Mouse (Mus musculus) midbrain, embryonic 15.5 days (tissue): ENCODE results near the gene Gas2l2. TPM values are rescaled to one million over a fixed set of nuclear protein-coding genes. Genes with fewer than 3 reads are reported as not detected.

Experiments
- ATAC-seq: fragments of 200-750 bp; cut with Nextera tagmentation; replicated peaks from 2 replicates; pipeline ENCODE4 v1.8.0; 2017; ENCODE audit warnings: moderate TSS enrichment
- H3K27ac ChIP-seq: fragments of 300-500 bp; sonication (generic); 2 replicates; pipeline ENCODE4 v1.5.1; 2015; ENCODE audit warnings: mild to moderate bottlenecking, inconsistent platforms
- H3K27me3 ChIP-seq: fragments of 300-500 bp; sonication (generic); replicated peaks from 2 replicates; pipeline ENCODE4 v1.6.1; 2015; ENCODE audit warnings: inconsistent platforms
- H3K36me3 ChIP-seq: fragments of 300-500 bp; sonication (generic); replicated peaks from 2 replicates; pipeline ENCODE4 v1.6.1; 2015; ENCODE audit warnings: inconsistent platforms
- H3K4me1 ChIP-seq: fragments of 300-500 bp; sonication (generic); 2 replicates; pipeline ENCODE4 v1.6.1; 2015; ENCODE audit warnings: inconsistent platforms
- H3K4me2 ChIP-seq: fragments of 300-500 bp; sonication (generic); 2 replicates; pipeline ENCODE4 v1.6.1; 2015; ENCODE audit warnings: inconsistent platforms, mild to moderate bottlenecking, moderate library complexity
- H3K4me3 ChIP-seq: fragments of 300-500 bp; sonication (generic); 2 replicates; pipeline ENCODE4 v1.5.1; 2015; ENCODE audit warnings: mild to moderate bottlenecking, inconsistent platforms
- H3K9ac ChIP-seq: fragments of 300-500 bp; sonication (generic); 2 replicates; pipeline ENCODE4 v1.6.1; 2015; ENCODE audit warnings: mild to moderate bottlenecking, inconsistent platforms
- H3K9me3 ChIP-seq: fragments of 300-500 bp; sonication (generic); 2 replicates; pipeline ENCODE4 v1.6.1; 2016; ENCODE audit warnings: inconsistent platforms
- WGBS: fragments of 180-500 bp; shearing (Covaris S2); methylation state at CpG from one replicate; pipeline ENCODE4 v1.1.7; 2015; ENCODE audit warnings: mixed read lengths; 5-methylcytosine and 5-hydroxymethylcytosine counted together
- polyA plus RNA-seq: library from polyadenylated mRNA; unstranded; fragments of >200 nt; fragmentation: Nextera tagmentation; extraction: Ambion mirVana; gene quantifications from 2 replicates; pipeline ENCODE4 v1.2.1, GENCODE M21; 2015

Gene Gas2l2
- 0.36 and 0.54 TPM in 2 replicates for polyA plus RNA-seq

DNA sequence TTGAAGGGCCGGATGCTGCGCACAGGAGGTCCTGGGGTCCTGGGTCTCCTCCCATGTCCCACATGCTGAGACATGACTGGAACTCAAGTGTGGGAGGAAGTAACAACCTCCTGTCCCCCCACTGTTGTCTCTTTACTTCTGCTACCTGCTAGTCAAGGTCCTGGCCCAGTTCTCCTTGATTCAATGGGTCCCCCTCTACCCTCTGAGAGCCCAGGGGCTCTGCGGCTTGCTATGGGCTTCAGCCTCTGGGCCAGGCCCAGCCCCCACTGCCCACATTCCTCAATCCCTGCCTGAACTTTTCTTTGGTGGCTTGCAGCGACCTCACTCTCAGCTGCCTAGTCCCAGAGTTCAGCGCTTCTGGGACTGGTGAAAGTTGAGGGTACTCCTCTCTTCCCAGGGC, at the start of gene Gas2l2:
Gas2l2 (minus strand) TSS at position 101 of the 400 bp plus-strand sequence.
- no peaks in the 10 kb centered on the region for H3K4me1 ChIP-seq

DNA sequence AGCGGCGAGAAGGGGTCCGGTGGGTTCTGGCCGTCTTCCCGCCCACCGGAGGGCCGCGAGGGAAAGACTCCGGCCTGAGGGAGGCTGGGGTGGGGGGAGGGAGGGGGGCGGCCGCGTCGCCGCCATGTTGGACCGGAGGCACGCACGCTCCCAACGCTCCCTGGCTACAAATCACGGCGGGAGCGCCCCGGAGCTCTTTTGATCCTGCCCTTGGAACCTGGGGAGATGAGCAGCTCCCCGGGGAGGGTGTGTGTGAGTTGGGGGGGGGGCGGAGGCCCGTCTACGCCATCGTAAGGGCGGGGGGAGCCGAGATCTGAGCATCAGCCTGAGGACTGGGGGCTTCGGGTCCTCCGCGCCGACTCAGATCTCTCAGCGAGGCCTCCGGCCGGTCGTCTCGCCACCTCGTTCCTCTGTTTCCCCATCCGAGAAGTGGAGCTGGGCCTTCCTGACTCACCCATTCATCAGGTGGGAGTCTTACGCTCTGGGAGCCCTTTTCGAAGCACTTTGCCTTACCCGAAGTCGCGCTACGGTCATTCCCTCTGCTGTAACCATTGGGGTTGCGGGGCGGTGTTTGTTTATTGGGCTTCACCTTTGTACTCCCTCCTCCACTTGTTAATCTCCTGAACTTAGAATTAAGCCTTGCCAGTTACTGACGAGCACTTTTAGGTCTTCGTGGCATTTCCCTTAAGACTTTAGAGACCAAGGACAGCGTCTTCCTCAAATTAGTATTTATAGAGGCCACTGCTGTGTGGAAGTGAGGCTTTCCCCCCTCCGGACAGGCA, 44.2 kb upstream of the Gas2l2 start:
- Histone ChIP-seq H3K27me3 (peaks cover 7% of the 10 kb centered on the region; the same call in 1 of the 2 replicates), H3K27ac (peak overlapping the region; percentile 99), H3K36me3 (no peaks in the 10 kb centered on the region), H3K4me2 (peak overlapping the region; percentile 75), H3K9ac (peak overlapping the region; percentile 94), H3K4me3 (peak overlapping the region; percentile 98), H3K4me1 (peaks cover 27% of the 10 kb centered on the region), H3K9me3 (no peaks in the 10 kb centered on the region)
- peak; percentile 89 for ATAC-seq
- under 1% methylated on average over 51 of the region's 52 CpGs for WGBS

More for the DNA sequence above, at the start of gene Gas2l2:
- Histone ChIP-seq H3K9ac (no peak within 1 kb of the TSS), H3K4me3 (no peak within 1 kb of the TSS), H3K4me2 (no peak within 1 kb of the TSS), H3K9me3 (no peaks in the 10 kb centered on the region), H3K27me3 (peaks cover 16% of the 10 kb centered on the region; the same call in 1 of the 2 replicates), H3K27ac (no peak within 1 kb of the TSS), H3K36me3 (no peaks in the 10 kb centered on the region)
- 52% methylated on average over 5 of the region's 5 CpGs for WGBS
- no peak for ATAC-seq

DNA sequence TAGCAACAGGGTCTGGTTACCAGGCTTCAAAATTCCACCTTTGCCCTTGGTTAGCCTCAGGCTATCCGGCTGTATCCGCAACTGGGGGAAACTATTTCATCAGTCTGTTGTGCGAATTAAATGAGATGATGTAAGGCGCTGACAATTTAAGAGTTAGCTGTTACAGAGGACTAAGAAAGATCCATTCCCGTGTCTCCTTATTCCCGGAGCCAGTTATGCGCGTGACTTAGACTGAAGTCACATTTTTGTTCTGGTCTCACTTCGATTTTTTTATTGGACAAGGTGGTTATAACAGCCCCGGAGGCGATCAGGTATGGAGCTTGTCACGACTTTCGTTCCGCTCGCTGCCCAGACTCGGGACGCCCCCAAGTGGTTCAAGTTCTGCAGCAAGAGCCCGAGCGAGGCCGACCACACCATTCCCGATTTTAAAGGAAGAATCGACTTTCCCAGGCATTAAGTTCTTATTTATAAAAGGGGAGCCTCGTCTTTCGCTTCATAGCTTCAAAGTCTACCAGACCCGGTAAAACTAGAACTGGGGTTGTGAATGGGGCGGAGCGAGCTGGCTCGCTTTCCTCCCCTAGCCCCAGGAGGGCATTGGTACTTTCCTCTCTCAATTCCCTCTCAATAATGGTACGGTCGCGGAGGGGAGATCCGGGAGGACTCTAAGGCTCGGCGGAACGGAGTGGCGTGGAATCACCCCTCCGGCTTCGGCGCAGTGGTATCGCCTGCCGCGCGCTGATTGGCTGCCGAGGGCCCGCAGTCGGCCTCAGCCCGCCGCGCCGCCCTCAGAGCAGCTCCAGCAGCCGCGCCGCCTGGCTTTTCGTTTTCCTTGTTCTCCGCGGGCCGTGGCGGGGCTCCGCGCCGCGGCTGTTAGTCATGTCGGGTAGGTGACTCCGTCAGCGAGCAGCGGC, 43.3 kb upstream of the Gas2l2 start, which contains the start of gene Taf15:
Taf15 (plus strand) TSS at position 763 of the 911 bp plus-strand sequence.
- Histone ChIP-seq H3K27ac (peak within 1 kb of the TSS; percentile 99), H3K27me3 (peaks cover 7% of the 10 kb centered on the region; the same call in 1 of the 2 replicates), H3K9me3 (no peaks in the 10 kb centered on the region), H3K4me2 (peak within 1 kb of the TSS; percentile 75), H3K36me3 (no peaks in the 10 kb centered on the region), H3K4me3 (peak within 1 kb of the TSS; percentile 98), H3K4me1 (peaks cover 27% of the 10 kb centered on the region), H3K9ac (peak within 1 kb of the TSS; percentile 94)
- ATAC-seq, result peak; percentile 99
- WGBS, result under 1% methylated on average over 66 of the region's 66 CpGs

DNA sequence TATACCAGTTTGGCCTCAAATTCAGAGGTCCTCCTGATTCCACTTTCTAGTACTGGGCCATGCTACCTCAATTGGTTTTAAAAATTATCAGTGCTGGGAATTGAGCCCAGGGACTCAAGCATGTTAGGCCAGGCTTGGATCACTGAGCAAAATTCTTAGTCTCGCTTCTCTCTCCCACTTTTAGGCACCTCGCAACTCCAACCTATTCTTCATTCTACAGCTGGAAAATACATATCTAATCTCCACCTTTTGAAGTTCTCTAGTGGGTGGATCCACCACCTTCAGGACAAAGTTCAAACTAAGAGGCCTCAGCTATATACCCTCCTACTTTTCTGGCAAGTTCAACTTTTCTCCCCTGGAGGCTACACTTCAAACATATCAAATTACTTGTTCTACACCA, 42.5 kb upstream of the Gas2l2 start:
- no peak overlapping the region for H3K27ac ChIP-seq
- 92% methylated on average over 2 of the region's 2 CpGs for WGBS
- peak overlapping the region; percentile 98 for H3K4me3 ChIP-seq
- no peak overlapping the region for H3K9ac ChIP-seq
- H3K36me3 ChIP-seq, result no peaks in the 10 kb centered on the region
- ATAC-seq, result no peak
- peaks cover 27% of the 10 kb centered on the region for H3K4me1 ChIP-seq
- peaks cover 7% of the 10 kb centered on the region; the same call in 1 of the 2 replicates for H3K27me3 ChIP-seq
- no peaks in the 10 kb centered on the region for H3K9me3 ChIP-seq
- H3K4me2 ChIP-seq, result peak overlapping the region; percentile 75

DNA sequence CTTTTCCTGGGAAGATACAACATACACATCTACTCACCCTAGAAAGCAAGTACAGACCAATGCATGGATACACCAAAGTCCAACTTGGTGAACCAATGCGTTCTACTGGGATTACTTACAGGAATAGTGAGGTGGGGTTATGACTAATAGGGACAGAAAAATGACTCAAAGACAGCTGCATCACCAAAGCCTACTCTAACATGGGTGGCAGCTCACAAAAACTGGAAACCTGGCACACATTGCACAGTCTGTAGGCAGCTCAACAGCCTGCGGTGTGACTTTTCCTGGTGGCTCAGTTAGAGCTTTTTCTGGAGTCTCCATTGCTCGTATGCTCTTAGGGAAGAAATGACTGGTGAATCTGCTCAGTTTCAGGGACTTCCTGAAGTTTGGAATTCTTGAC, 39.5 kb upstream of the Gas2l2 start:
- no peaks in the 10 kb centered on the region for H3K9me3 ChIP-seq
- ATAC-seq, result no peak
- H3K36me3 ChIP-seq, result no peaks in the 10 kb centered on the region
- no peak overlapping the region for H3K4me3 ChIP-seq
- no peak overlapping the region for H3K4me2 ChIP-seq
- H3K27ac ChIP-seq, result no peak overlapping the region
- H3K27me3 ChIP-seq, result peaks cover 19% of the 10 kb centered on the region
- H3K4me1 ChIP-seq, result peaks cover 6% of the 10 kb centered on the region
- WGBS, result 96% methylated on average over 3 of the region's 3 CpGs
- no peak overlapping the region for H3K9ac ChIP-seq

DNA sequence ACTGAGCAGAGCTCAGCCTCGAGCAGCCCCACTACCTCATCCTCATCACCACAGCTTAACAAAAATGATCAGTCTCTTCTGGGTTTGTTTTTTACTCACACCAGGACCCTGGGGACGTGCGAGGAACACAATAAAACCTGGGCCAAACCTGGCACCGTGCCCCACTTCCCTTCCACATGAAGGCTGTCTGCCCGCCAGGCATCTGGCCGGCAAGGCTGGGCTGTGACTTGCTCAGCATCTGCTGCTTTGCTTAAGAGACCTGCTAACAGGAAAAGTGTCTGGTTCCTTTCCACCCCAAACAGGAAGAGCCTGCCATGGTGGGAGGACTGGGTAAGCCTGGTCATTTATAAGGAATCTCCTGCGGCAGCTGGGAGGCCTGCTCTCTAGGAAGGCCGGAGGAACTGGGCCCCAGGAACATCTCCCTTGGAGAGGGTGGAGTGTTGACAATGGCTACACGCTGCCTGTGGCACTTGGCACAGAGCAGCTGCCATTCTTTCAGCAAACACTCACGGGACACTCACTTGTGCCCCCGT, 37.9 kb upstream of the Gas2l2 start:
- Histone ChIP-seq H3K9ac (no peak overlapping the region), H3K27me3 (peaks cover 29% of the 10 kb centered on the region), H3K4me1 (peaks cover 16% of the 10 kb centered on the region), H3K4me3 (no peak overlapping the region), H3K36me3 (no peaks in the 10 kb centered on the region), H3K4me2 (no peak overlapping the region), H3K9me3 (no peaks in the 10 kb centered on the region), H3K27ac (no peak overlapping the region)
- 56% methylated on average over 11 of the region's 11 CpGs for WGBS
- no peak for ATAC-seq

DNA sequence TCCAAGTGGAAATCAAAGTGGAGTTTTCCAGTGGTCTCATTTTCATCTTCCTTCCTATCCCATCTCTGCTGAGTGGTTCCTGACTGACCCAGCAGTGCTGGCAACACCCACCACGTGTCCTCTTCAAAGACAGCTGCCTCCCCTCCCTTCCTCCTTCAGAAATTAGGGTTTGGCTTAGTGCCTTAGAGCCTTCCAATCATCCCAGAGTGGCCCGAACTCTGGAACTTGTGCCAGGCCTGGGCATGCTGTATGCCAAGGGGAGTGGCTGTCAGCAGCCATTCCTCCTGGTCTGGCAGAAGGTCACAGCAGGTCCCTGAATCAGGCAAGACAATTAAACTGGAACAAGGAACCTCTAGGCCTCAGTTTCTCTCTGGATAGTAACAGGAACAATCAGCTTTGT, 36.7 kb upstream of the Gas2l2 start:
- H3K27me3 ChIP-seq, result peaks cover 33% of the 10 kb centered on the region
- H3K27ac ChIP-seq, result 0 out of 2 replicates have a peak overlapping the region, but pooled peaks have one; percentile 28
- H3K36me3 ChIP-seq, result no peaks in the 10 kb centered on the region
- H3K4me1 ChIP-seq, result peaks cover 12% of the 10 kb centered on the region
- 32% methylated on average over 2 of the region's 2 CpGs for WGBS
- no peaks in the 10 kb centered on the region for H3K9me3 ChIP-seq
- no peak for ATAC-seq
- no peak overlapping the region for H3K4me3 ChIP-seq
- H3K9ac ChIP-seq, result no peak overlapping the region
- H3K4me2 ChIP-seq, result no peak overlapping the region

DNA sequence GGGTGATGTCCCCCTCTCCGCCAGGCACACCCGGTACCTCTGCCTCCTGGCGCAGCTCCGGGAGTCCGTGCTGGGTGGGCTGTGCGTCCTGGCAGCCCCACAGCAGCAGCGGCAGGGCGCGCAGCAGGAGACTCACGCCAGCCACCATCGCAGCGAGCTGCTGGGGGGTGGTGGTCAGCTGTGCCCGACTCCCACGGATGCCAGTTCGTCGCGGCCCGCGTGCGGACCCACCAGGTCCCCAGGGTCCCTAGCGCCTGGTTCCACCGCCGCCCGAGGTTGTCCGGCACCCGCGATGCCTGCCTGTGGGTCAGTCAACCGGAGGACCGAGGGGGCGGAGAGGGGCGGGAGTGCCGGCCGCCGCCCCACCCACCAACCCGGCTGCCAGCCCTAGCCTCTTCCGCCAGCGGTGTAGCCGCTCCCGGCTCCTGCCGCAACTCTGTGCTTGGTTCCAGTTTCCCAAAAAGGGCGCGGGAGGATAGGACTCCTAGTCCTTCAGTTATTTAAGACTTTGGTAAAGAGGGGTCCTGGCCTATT, 33.5 kb upstream of the Gas2l2 start, which contains the start of gene Mmp28:
Mmp28 (minus strand) TSS at position 361 of the 534 bp plus-strand sequence.
- WGBS, result under 1% methylated on average over 40 of the region's 42 CpGs
- Histone ChIP-seq H3K9me3 (no peaks in the 10 kb centered on the region), H3K27me3 (peaks cover 34% of the 10 kb centered on the region), H3K4me3 (peak within 1 kb of the TSS; percentile 48), H3K4me1 (peaks cover 12% of the 10 kb centered on the region), H3K36me3 (no peaks in the 10 kb centered on the region), H3K4me2 (peak within 1 kb of the TSS; percentile 94), H3K9ac (peak within 1 kb of the TSS; percentile 50), H3K27ac (no peak within 1 kb of the TSS)
- ATAC-seq, result no peak; the same call in 1 of the 2 replicates

DNA sequence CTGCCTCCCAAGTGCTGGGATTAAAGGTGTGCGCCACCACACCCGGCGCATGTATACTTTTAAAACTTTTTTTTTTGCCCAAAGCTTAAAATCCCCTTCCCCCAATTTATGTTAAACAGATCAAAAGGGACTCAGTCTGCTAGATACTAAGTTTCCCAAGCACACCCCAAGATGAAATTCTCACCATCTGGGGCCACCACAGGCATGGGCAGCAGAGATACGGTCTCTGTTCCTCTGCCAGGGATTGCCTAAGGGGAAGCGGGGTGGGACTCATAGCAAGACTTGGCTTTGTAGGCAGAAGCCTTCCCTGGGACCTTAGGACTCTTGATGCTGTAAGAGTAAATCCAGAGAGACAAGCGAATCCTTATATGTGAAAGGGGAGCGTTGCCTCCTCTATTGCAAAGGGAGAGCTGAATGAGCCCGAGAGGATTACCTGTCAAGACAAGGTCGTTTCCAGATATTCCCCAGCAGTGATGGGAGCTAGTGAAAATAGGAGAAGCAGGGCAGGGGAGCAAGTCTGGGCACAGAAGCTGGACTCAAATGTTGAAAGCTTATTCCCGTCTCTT, 32.3 kb upstream of the Gas2l2 start:
- Histone ChIP-seq H3K9ac (no peak overlapping the region), H3K36me3 (no peaks in the 10 kb centered on the region), H3K4me1 (peaks cover 12% of the 10 kb centered on the region), H3K9me3 (no peaks in the 10 kb centered on the region), H3K4me3 (peak overlapping the region; percentile 48; the same call in 1 of the 2 replicates), H3K4me2 (peak overlapping the region; percentile 94; the same call in 1 of the 2 replicates), H3K27me3 (peaks cover 34% of the 10 kb centered on the region), H3K27ac (no peak overlapping the region)
- ATAC-seq, result no peak
- 45% methylated on average over 10 of the region's 10 CpGs for WGBS

DNA sequence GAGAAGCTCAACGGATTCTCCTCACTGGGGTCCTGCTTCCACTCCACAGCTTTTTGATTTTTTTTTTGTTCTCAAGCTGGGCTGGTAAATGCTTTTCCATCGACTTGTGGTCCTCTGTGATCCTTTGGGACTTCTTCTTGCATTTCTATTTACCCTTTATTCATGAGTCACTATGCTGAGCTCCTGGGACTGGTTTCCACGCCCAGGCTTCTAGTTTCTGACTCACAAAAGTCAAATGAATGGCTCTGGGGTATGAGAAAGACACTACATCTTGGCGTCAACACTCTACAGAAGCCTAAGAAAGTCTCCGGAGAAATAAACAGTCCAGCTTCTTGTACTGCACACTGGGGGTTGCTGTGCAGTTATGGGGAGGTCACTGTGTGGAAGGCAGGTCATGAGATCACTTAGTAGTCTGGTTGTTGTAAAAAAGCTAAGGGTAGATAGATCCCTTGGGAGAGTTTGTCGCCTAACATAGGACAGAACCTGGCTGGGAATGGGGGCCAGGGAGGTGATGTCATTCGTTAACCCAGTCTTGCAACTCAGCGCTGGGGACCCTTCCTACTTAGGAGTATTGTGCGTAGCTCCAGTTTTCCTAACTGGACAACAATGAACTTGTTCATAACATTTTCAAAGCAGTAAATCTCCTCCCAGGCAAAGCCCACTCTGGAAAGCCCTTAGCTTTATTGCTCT, 28.8 kb upstream of the Gas2l2 start:
- H3K9ac ChIP-seq, result no peak overlapping the region
- H3K4me3 ChIP-seq, result no peak overlapping the region
- H3K27ac ChIP-seq, result no peak overlapping the region
- ATAC-seq, result no peak
- no peaks in the 10 kb centered on the region for H3K9me3 ChIP-seq
- no peak overlapping the region for H3K4me2 ChIP-seq
- peaks cover 23% of the 10 kb centered on the region for H3K27me3 ChIP-seq
- WGBS, result 41% methylated on average over 9 of the region's 9 CpGs
- H3K4me1 ChIP-seq, result peaks cover 9% of the 10 kb centered on the region
- no peaks in the 10 kb centered on the region for H3K36me3 ChIP-seq

DNA sequence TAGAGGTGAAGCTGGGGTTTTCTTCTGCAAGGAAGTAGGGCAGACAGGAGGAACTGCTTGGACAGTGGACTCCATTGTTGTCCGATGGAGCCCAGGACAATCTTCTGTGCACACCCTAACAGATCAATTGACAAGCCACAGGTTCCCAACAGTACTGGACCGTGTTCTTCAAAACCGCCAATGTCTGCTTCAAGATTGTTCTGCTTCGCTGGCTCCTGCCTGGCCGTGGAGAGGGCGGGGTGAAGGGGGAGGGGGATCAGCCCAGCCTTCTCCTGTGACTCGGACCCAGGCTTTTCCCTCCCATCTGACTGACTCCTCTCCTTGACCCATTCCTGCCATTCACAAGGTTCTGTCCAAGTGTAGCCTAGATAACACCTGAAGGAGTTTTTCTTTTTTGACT, 28.0 kb upstream of the Gas2l2 start:
- no peaks in the 10 kb centered on the region for H3K36me3 ChIP-seq

More for the DNA sequence above, 28.0 kb upstream of the Gas2l2 start:
- H3K4me3 ChIP-seq, result no peak overlapping the region
- ATAC-seq, result no peak
- H3K27ac ChIP-seq, result no peak overlapping the region
- no peaks in the 10 kb centered on the region for H3K9me3 ChIP-seq
- H3K4me1 ChIP-seq, result peaks cover under 1% of the 10 kb centered on the region; the same call in 1 of the 2 replicates
- H3K4me2 ChIP-seq, result no peak overlapping the region
- H3K27me3 ChIP-seq, result peaks cover 19% of the 10 kb centered on the region
- 21% methylated on average over 7 of the region's 7 CpGs for WGBS
- no peak overlapping the region for H3K9ac ChIP-seq
